Mouse (Mus musculus): ENCODE measurements at regions not wholly inside any gene's neighbourhood (a gene's known extent, or its start where the extent isn't known, plus 50 kb on each side); places are given as distances from the start of the nearest gene placed in this dataset.

DNA sequence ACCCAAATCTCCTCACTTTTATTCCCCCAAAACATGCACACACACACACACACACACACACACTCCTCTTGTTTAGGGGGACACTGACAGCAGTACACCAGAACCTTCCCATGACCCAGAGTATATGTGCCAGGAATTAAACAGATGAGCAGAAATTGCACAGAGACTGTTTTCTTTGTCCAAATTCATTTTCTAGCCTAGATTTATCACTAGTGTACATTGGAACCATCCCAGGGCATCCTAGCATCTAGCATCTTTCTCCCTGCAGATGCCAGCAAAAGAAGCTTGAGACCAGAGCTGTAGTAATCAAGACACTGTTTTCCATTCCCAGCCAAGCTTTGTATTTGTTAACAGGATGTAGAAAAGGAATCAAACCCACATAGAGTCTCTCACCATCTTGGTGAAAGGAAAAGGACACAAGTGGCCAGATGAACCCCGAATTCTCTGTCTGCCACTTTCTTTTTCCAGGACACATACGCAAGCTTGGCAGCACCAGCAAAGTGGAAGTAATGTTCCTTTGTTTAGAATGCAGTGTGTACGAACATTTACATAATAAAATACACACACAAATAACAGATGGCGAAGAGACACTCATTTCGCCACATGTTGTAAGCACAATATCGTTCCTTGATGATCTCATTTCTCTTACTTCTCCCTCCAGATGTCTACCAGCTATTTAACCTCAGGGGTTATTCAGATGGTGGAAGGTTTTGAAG is 250.3 kb upstream of the Gm11146 start:
- TF ChIP-seq CTCF (IDR thresholded peaks at IDR 0.05; ENCODE audit: insufficient read depth, low read length): no peak
- no peak for TF ChIP-seq POLR2A (IDR thresholded peaks at IDR 0.05; ENCODE audit: borderline replicate concordance, extremely low read depth, low read depth, low read length)

Data from lung, adult 2 months (tissue).